Mouse (Mus musculus): ENCODE measurements around the gene Cnr2. TPM values are rescaled to one million over a fixed set of nuclear protein-coding genes. Genes with fewer than 3 reads are reported as not detected.

Cnr2 gene
- polyA plus RNA-seq, 1 experiment from 2014 or later: 0.55 TPM

DNA sequence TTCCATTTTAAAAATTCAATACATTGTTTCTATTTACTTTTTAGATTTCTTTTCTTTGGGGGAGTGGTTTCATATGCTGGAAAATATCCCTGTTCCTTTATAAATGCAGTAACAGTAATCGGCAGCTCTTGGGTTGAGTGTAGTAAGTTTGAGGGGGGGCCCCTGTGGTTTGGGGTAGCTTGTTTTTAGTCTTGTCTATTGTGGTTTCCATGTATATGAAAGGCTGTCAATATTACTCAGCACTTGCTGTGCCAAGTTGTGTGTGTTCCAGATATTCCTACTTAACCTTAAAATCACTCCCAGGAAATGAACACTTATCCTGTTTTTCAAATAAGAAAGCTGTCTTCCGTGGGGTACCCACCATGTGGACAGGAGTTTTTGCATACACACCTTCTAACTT lies 26.2 kb upstream of the Cnr2 start:
- Histone ChIP-seq H3K4me2 (no peak overlapping the region), H3K27ac (peak overlapping the region; percentile 52), H3K4me3 (no peak overlapping the region), H3K9ac (no peak overlapping the region), H3K9me3 (replicated peaks) (no peaks in the 10 kb centered on the region), H3K36me3 (peaks cover 27% of the 10 kb centered on the region), H3K4me1 (replicated peaks) (peaks cover 23% of the 10 kb centered on the region), H3K27me3 (no peaks in the 10 kb centered on the region)
- 58% methylated on average over 2 of the region's 2 CpGs for WGBS
- ATAC-seq (replicated peaks; ENCODE audit: insufficient number of reproducible peaks, insufficient read depth, low FRiP score, low read depth): no peak

DNA sequence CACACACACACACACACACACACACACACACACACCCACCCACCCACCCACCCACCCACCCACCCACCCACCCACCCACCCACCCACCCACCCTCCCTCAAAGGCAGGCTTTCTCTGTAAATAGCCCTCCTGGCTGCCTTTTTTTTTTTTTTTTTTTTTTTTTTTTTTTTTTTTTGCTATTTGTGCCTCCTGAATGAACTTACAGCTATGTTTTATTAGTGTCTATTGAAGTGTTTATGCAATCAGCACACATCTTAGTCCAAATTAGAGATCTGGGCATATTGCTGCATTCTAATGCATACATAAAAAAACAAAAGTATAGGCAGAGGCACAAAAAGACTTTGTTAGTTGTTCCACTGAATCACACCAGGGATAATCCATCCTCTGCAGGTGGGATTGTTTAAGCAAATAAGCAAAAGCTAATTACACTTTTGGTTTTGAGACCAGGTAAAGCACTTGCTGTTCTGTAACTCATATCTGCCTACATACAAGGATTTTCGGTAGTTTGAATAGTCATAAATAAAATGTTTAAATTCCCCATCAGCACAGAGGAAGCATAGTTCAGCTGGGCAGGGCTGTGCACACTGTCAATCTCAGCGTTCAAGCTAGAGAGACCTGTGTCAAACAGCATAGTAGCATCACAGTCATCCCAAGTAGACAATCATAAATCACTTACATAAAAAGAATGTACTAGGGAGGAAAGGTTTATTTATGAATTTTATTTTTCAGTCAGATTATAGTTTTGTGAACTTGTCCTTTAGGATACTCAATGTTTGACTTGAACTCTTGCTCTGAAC lies 24.8 kb upstream of the Cnr2 start:
- no peak for ATAC-seq (replicated peaks; ENCODE audit: insufficient number of reproducible peaks, insufficient read depth, low FRiP score, low read depth)
- H3K4me1 ChIP-seq (replicated peaks): peaks cover 37% of the 10 kb centered on the region
- H3K27me3 ChIP-seq: no peaks in the 10 kb centered on the region
- H3K27ac ChIP-seq: 0 out of 2 replicates have a peak overlapping the region, but pooled peaks have one; percentile 17
- peak overlapping the region; percentile 38 for H3K4me2 ChIP-seq
- no peaks in the 10 kb centered on the region for H3K9me3 ChIP-seq (replicated peaks)
- WGBS: 40% methylated on average over 2 of the region's 2 CpGs
- H3K9ac ChIP-seq: no peak overlapping the region
- peak overlapping the region; percentile 9; the same call in 1 of the 2 replicates for H3K4me3 ChIP-seq
- H3K36me3 ChIP-seq: peaks cover 27% of the 10 kb centered on the region

DNA sequence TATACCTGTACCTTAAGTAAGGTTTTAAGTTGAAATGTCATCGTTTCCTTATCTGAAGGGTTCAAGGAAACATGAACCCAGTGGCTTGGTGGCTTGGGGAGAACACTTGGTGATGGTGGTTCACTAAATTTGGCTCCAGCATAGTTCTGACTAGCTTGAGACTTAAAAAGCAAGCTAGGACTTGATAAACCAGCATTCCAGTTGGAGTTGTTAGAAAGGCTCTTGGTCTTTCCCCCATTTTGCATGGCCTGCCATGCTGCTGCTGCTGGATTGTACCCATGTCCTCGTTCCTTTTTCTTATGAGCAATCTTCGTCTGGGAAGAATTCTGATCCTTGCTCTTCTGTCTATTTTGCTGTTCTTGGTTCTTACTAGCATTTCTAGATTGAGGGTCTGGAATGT lies 23.2 kb upstream of the Cnr2 start:
- H3K27me3 ChIP-seq: no peaks in the 10 kb centered on the region
- H3K9me3 ChIP-seq (replicated peaks): no peaks in the 10 kb centered on the region
- ATAC-seq (replicated peaks; ENCODE audit: insufficient number of reproducible peaks, insufficient read depth, low FRiP score, low read depth): no peak
- H3K4me3 ChIP-seq: peak overlapping the region; percentile 67
- peak overlapping the region; percentile 67 for H3K4me2 ChIP-seq
- peaks cover 53% of the 10 kb centered on the region for H3K4me1 ChIP-seq (replicated peaks)
- peak overlapping the region; percentile 97 for H3K27ac ChIP-seq
- 32% methylated on average over 3 of the region's 3 CpGs for WGBS
- H3K36me3 ChIP-seq: peaks cover 18% of the 10 kb centered on the region
- peak overlapping the region; percentile 83 for H3K9ac ChIP-seq

DNA sequence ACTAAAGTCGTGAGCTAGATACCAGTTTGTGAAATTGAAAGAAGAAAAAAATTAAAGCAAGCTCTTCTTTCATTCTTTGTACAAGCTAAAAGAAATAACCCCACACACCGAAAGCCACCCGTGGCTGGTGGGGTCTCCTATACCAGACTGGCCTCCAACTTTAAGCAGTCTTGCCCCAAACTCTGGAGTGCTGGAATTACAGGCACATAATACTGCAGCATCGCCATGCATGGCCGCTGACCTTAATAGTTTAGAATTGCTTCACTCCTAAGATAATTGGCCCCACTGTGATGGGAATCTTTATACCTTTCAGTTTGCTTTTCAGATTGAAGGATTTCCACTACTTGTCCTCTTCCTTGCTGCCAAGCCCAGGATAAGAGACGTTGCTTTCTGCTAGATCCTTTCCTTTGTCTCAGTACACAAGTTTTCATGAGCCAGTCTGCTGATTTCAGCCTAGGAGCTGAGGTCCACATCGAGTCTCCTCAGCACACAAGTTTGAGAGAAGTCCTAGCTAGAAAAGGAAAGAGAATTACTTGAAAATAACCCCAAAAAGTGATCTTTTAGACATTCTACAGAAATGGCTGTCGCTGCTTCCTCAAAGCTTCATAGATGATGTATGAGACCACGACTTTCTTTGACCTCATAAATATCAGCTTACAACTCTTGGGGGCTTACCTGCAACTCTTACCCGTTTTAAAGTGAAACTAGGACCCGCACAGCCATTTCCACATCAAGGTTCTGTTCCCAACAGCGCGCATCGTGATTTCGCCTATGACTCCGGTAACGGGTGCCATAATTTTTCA lies 22.4 kb upstream of the Cnr2 start:
- Histone ChIP-seq H3K4me3 (peak overlapping the region; percentile 67), H3K36me3 (peaks cover 18% of the 10 kb centered on the region; the same call in 1 of the 2 replicates), H3K27me3 (no peaks in the 10 kb centered on the region), H3K4me1 (replicated peaks) (peaks cover 54% of the 10 kb centered on the region), H3K27ac (peak overlapping the region; percentile 97), H3K9me3 (replicated peaks) (no peaks in the 10 kb centered on the region), H3K9ac (peak overlapping the region; percentile 83), H3K4me2 (peak overlapping the region; percentile 67)
- no peak for ATAC-seq (replicated peaks; ENCODE audit: insufficient number of reproducible peaks, insufficient read depth, low FRiP score, low read depth)
- 7% methylated on average over 17 of the region's 17 CpGs for WGBS

DNA sequence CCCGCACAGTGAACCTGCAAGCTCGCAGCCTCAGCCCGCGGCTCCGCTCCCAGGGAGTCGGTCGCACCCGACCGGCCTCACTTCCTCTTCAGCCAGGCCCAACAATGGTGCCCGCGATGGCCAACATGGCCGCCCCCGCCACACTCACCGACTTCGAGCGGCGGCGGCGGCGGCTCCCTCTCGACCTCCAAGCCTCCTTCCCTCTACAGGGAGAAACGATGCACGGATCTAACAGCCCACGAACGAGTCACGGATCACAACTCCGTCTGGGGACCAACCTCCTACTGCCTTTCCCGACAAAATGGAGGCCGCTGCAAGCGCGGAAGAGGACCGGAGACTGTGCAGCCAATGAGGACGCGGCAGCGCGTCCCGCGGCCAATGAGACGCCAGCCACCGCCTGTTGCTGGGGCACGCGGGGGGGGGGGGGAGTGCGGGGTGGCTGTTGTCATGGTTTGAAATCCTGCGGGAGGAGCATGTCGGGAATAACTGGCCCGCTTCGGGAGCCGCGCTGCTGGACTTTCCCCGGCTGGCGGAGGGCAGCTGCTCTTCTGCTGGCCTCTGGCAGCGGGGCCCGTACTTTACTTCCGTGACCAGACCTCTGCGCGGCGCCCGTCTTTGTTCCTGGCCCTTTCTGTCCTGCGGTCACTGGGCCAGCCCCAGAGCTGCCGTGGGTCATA lies 21.5 kb upstream of the Cnr2 start, which contains the start of gene Pnrc2:
Gene Pnrc2, minus strand, starts transcription at position 325 of the 677 bp plus-strand sequence.
- H3K4me3 ChIP-seq: peak within 1 kb of the TSS; percentile 67
- H3K9ac ChIP-seq: peak within 1 kb of the TSS; percentile 83
- no peaks in the 10 kb centered on the region for H3K9me3 ChIP-seq (replicated peaks)
- peak within 1 kb of the TSS; percentile 69 for H3K4me2 ChIP-seq
- H3K36me3 ChIP-seq: peaks cover 18% of the 10 kb centered on the region; the same call in 1 of the 2 replicates
- ATAC-seq (replicated peaks; ENCODE audit: insufficient number of reproducible peaks, insufficient read depth, low FRiP score, low read depth): peak; percentile 92
- under 1% methylated on average over 60 of the region's 60 CpGs for WGBS
- peaks cover 57% of the 10 kb centered on the region for H3K4me1 ChIP-seq (replicated peaks)
- no peaks in the 10 kb centered on the region for H3K27me3 ChIP-seq
- H3K27ac ChIP-seq: peak within 1 kb of the TSS; percentile 97

DNA sequence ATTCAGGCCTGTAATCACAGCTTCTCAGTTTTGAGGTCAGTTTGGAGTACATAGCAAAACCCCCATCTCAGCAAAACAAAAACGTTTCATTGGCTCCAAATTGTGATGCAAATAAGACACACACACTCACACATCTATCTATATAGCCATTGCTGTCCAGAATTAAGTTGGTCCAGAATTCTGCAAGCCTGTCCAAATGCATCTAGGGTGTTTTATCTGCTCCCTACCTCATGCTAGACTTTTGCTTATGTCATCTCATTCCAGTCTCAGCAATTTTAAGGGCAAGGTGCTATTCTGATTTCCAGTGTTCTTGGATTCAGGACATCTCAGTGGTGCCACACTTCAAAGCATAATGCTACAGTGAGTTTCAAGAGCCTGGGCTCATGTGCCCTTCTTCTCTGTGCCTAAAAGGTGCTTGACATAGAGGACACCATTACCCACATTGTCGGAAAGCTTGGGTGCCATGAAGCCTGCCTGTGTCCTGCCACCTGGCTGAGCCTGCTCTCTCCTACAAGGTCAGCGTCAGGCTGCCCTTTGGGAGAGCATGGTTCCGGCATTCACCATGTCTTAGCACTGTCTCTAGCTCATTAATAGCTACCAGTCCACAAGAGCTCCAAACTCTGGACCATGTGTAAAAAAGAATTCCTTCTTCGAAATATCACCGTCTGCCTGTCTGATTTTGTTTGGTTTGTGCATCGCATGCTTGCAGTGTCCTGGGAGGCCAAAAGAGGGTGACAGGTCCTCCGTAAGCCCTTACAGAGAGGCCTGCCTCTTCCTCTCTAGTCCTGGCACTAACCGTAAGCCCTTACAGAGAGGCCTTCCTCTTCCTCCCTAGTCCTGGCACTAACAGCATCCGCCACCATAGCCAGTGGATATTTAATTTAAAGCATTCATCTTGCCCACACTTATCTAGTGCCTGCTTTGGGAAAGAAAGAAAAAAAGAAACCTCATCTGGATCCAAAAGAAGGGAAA lies 20.3 kb upstream of the Cnr2 start:
- 78% methylated on average over 10 of the region's 10 CpGs for WGBS
- Histone ChIP-seq H3K27me3 (no peaks in the 10 kb centered on the region), H3K9ac (peak overlapping the region; percentile 62; the same call in 1 of the 2 replicates), H3K4me3 (peak overlapping the region; percentile 67; the same call in 1 of the 2 replicates), H3K4me1 (replicated peaks) (peaks cover 51% of the 10 kb centered on the region), H3K9me3 (replicated peaks) (no peaks in the 10 kb centered on the region), H3K4me2 (peak overlapping the region; percentile 69), H3K36me3 (peaks cover 9% of the 10 kb centered on the region; the same call in 1 of the 2 replicates), H3K27ac (peak overlapping the region; percentile 97)
- ATAC-seq (replicated peaks; ENCODE audit: insufficient number of reproducible peaks, insufficient read depth, low FRiP score, low read depth): no peak

DNA sequence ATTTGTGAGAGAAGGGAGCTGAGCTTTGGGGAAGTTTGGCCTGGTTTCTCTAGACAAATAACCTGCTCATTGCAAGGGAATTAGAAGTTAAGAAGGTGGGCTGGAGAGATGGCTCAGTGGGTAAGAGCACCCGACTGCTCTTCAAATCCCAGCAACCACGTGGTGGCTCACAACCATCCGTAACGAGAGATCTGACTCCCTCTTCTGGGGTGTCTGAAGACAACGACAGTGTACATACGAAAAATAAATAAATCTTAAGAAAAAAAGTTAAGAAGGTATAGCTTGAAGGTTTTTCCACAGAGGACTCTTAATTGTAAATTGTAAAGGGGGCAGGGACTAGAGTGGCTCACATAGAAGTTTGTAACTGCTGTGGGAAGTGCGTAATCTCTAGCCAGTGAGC lies 19.6 kb upstream of the Cnr2 start:
- peak overlapping the region; percentile 97 for H3K27ac ChIP-seq
- no peak for ATAC-seq (replicated peaks; ENCODE audit: insufficient number of reproducible peaks, insufficient read depth, low FRiP score, low read depth)
- no peak overlapping the region for H3K4me3 ChIP-seq
- no peaks in the 10 kb centered on the region for H3K9me3 ChIP-seq (replicated peaks)
- H3K9ac ChIP-seq: no peak overlapping the region
- peaks cover 9% of the 10 kb centered on the region; the same call in 1 of the 2 replicates for H3K36me3 ChIP-seq
- H3K27me3 ChIP-seq: no peaks in the 10 kb centered on the region
- peaks cover 48% of the 10 kb centered on the region for H3K4me1 ChIP-seq (replicated peaks)
- peak overlapping the region; percentile 60; the same call in 1 of the 2 replicates for H3K4me2 ChIP-seq
- 42% methylated on average over 7 of the region's 7 CpGs for WGBS

DNA sequence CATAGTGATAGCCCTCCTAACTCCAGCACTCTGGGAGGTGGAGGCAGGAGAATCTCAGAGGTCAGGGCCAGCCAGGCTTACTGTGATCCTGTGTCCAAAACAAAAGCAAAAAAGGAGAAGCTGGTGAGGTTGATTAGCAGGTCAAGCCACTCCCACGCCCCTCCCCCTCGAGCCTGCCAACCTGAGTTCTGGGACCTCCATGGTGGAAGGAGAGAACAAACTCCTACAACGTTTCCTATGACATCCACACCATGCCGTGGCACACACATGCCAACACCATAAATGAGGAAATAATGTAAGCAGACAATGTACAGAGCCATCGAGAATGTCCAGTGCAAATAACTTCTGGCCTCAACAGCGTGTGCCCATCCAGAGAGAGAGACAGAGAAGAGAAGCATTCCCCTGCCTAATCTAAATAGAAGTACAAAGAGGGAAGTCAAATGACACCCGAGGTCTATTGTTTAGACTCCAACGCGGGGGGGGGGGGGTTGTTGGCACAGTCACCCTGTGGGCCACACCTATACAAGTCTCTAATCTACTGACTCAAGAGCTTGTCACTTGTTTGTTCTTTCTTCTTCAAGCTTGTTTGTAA lies 19.1 kb upstream of the Cnr2 start:
- H3K4me1 ChIP-seq (replicated peaks): peaks cover 43% of the 10 kb centered on the region
- whole genome bisulfite sequencing: 4% methylated on average over 9 of the region's 9 CpGs
- peaks cover 9% of the 10 kb centered on the region; the same call in 1 of the 2 replicates for H3K36me3 ChIP-seq
- no peaks in the 10 kb centered on the region for H3K9me3 ChIP-seq (replicated peaks)
- H3K4me3 ChIP-seq: peak overlapping the region; percentile 34
- peak overlapping the region; percentile 97 for H3K27ac ChIP-seq
- H3K27me3 ChIP-seq: no peaks in the 10 kb centered on the region
- H3K9ac ChIP-seq: peak overlapping the region; percentile 28; the same call in 1 of the 2 replicates
- H3K4me2 ChIP-seq: peak overlapping the region; percentile 60
- peak; percentile 15; the same call in 1 of the 2 replicates for ATAC-seq (replicated peaks; ENCODE audit: insufficient number of reproducible peaks, insufficient read depth, low FRiP score, low read depth)

DNA sequence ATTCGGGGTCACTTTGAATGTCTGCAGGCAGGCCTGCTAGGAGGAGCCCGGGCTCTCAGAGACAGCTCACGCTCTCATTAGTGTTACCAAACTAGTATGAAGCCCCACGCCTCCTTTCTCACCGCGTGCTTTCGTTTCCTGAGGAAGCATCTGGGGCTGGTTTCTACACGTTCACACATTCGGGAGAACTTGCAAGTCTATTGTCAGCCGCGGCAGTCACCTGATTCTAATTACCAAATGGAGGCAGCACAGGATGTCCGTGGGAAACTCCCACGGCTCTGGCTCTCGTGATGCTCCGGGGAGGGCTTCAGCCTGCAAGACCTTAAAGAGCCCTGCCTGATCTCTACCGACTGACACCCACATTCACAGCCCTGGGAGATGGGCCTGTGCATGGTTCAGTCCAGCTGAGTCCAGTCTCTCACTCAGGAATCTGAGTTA lies 18.6 kb upstream of the Cnr2 start:
- ATAC-seq (replicated peaks; ENCODE audit: insufficient number of reproducible peaks, insufficient read depth, low FRiP score, low read depth): peak; percentile 41; the same call in 1 of the 2 replicates

More for the DNA sequence above, 18.6 kb upstream of the Cnr2 start:
- peak overlapping the region; percentile 60 for H3K4me2 ChIP-seq
- H3K27me3 ChIP-seq: no peaks in the 10 kb centered on the region
- no peaks in the 10 kb centered on the region for H3K9me3 ChIP-seq (replicated peaks)
- WGBS: under 1% methylated on average over 16 of the region's 16 CpGs
- peak overlapping the region; percentile 34 for H3K4me3 ChIP-seq
- H3K36me3 ChIP-seq: peaks cover 7% of the 10 kb centered on the region; the same call in 1 of the 2 replicates
- H3K4me1 ChIP-seq (replicated peaks): peaks cover 41% of the 10 kb centered on the region
- peak overlapping the region; percentile 97 for H3K27ac ChIP-seq
- peak overlapping the region; percentile 28 for H3K9ac ChIP-seq

All from heart, embryonic 15.5 days (tissue).